Mouse (Mus musculus): ENCODE results near the gene Gm11437. TPM values are rescaled to one million over a fixed set of nuclear protein-coding genes. Genes with fewer than 3 reads are reported as not detected.

Gene Gm11437
- polyA plus RNA-seq, 1 experiment from 2014 or later: not detected

- Histone ChIP-seq H3K9me3 (ENCODE audit: control insufficient read depth, low read length) (no peaks in the 10 kb centered on the region), H3K4me2 (ENCODE audit: low read length) (peak overlapping the region; percentile 85), H3K9ac (replicated peaks; ENCODE audit: low read depth, low read length) (peak overlapping the region; percentile 86), H3K4me3 (replicated peaks; ENCODE audit: low read length) (peak overlapping the region; percentile 86), H3K27ac (ENCODE audit: low read length) (peak overlapping the region; percentile 88), H3K27me3 (replicated peaks; ENCODE audit: control insufficient read depth, insufficient read depth, low read length) (no peaks in the 10 kb centered on the region), H3K36me3 (ENCODE audit: control insufficient read depth, insufficient read depth) (no peaks in the 10 kb centered on the region), H3K4me1 (replicated peaks; ENCODE audit: control insufficient read depth, insufficient read depth, low read length) (peaks cover 15% of the 10 kb centered on the region)
- peak; percentile 57; the same call in 1 of the 2 replicates for ATAC-seq
- under 1% methylated on average over 42 of the region's 44 CpGs for WGBS
Observed at GRCm38 (mm10) chr11:84179954-84180598, 12.8 kb upstream of the Gm11437 start.

GRCm38 (mm10) chr11:84179226-84179953 lies 12.1 kb upstream of the Gm11437 start:
- Histone ChIP-seq H3K27me3 (replicated peaks; ENCODE audit: control insufficient read depth, insufficient read depth, low read length) (no peaks in the 10 kb centered on the region), H3K4me3 (replicated peaks; ENCODE audit: low read length) (peak overlapping the region; percentile 86), H3K4me2 (ENCODE audit: low read length) (peak overlapping the region; percentile 85), H3K4me1 (replicated peaks; ENCODE audit: control insufficient read depth, insufficient read depth, low read length) (peaks cover 15% of the 10 kb centered on the region), H3K9me3 (ENCODE audit: control insufficient read depth, low read length) (no peaks in the 10 kb centered on the region), H3K9ac (replicated peaks; ENCODE audit: low read depth, low read length) (peak overlapping the region; percentile 86), H3K36me3 (ENCODE audit: control insufficient read depth, insufficient read depth) (no peaks in the 10 kb centered on the region), H3K27ac (ENCODE audit: low read length) (peak overlapping the region; percentile 88)
- WGBS: under 1% methylated on average over 58 of the region's 85 CpGs
- ATAC-seq: peak; percentile 97

- H3K27me3 ChIP-seq (replicated peaks; ENCODE audit: control insufficient read depth, insufficient read depth, low read length): no peaks in the 10 kb centered on the region
- H3K4me3 ChIP-seq (replicated peaks; ENCODE audit: low read length): no peak overlapping the region; the same call in 1 of the 2 replicates
- H3K9ac ChIP-seq (replicated peaks; ENCODE audit: low read depth, low read length): no peak overlapping the region; the same call in 1 of the 2 replicates
- ATAC-seq: no peak
- peaks cover 15% of the 10 kb centered on the region for H3K4me1 ChIP-seq (replicated peaks; ENCODE audit: control insufficient read depth, insufficient read depth, low read length)
- no peak overlapping the region for H3K27ac ChIP-seq (ENCODE audit: low read length)
- no peaks in the 10 kb centered on the region for H3K36me3 ChIP-seq (ENCODE audit: control insufficient read depth, insufficient read depth)
- H3K4me2 ChIP-seq (ENCODE audit: low read length): peak overlapping the region; percentile 85
- no peaks in the 10 kb centered on the region for H3K9me3 ChIP-seq (ENCODE audit: control insufficient read depth, low read length)
- WGBS: 40% methylated on average over 4 of the region's 4 CpGs
Observed at GRCm38 (mm10) chr11:84178571-84178970, 11.3 kb upstream of the Gm11437 start.

GRCm38 (mm10) chr11:84172539-84173435 lies 5.5 kb upstream of the Gm11437 start:
- no peak for ATAC-seq
- Histone ChIP-seq H3K9ac (replicated peaks; ENCODE audit: low read depth, low read length) (no peak overlapping the region), H3K4me3 (replicated peaks; ENCODE audit: low read length) (no peak overlapping the region), H3K9me3 (ENCODE audit: control insufficient read depth, low read length) (no peaks in the 10 kb centered on the region), H3K4me2 (ENCODE audit: low read length) (no peak overlapping the region), H3K36me3 (ENCODE audit: control insufficient read depth, insufficient read depth) (no peaks in the 10 kb centered on the region), H3K27ac (ENCODE audit: low read length) (no peak overlapping the region), H3K27me3 (replicated peaks; ENCODE audit: control insufficient read depth, insufficient read depth, low read length) (no peaks in the 10 kb centered on the region; the same call in 1 of the 2 replicates), H3K4me1 (replicated peaks; ENCODE audit: control insufficient read depth, insufficient read depth, low read length) (no peaks in the 10 kb centered on the region)
- WGBS: 60% methylated on average over 11 of the region's 11 CpGs

- Histone ChIP-seq H3K9me3 (ENCODE audit: control insufficient read depth, low read length) (no peaks in the 10 kb centered on the region), H3K4me2 (ENCODE audit: low read length) (0 out of 2 replicates have a peak overlapping the region, but pooled peaks have one; percentile 12), H3K4me3 (replicated peaks; ENCODE audit: low read length) (no peak overlapping the region), H3K9ac (replicated peaks; ENCODE audit: low read depth, low read length) (no peak overlapping the region), H3K36me3 (ENCODE audit: control insufficient read depth, insufficient read depth) (no peaks in the 10 kb centered on the region), H3K27ac (ENCODE audit: low read length) (no peak overlapping the region), H3K4me1 (replicated peaks; ENCODE audit: control insufficient read depth, insufficient read depth, low read length) (no peaks in the 10 kb centered on the region), H3K27me3 (replicated peaks; ENCODE audit: control insufficient read depth, insufficient read depth, low read length) (no peaks in the 10 kb centered on the region; the same call in 1 of the 2 replicates)
- 30% methylated on average over 7 of the region's 7 CpGs for WGBS
- ATAC-seq: no peak
Observed at GRCm38 (mm10) chr11:84168701-84169288, 1.5 kb upstream of the Gm11437 start.

GRCm38 (mm10) chr11:84164561-84164960 lies 2.7 kb downstream of the Gm11437 start:
- Histone ChIP-seq H3K27ac (ENCODE audit: low read length) (no peak overlapping the region), H3K9ac (replicated peaks; ENCODE audit: low read depth, low read length) (no peak overlapping the region), H3K27me3 (replicated peaks; ENCODE audit: control insufficient read depth, insufficient read depth, low read length) (no peaks in the 10 kb centered on the region; the same call in 1 of the 2 replicates), H3K4me1 (replicated peaks; ENCODE audit: control insufficient read depth, insufficient read depth, low read length) (no peaks in the 10 kb centered on the region), H3K36me3 (ENCODE audit: control insufficient read depth, insufficient read depth) (no peaks in the 10 kb centered on the region), H3K4me2 (ENCODE audit: low read length) (no peak overlapping the region), H3K9me3 (ENCODE audit: control insufficient read depth, low read length) (no peaks in the 10 kb centered on the region), H3K4me3 (replicated peaks; ENCODE audit: low read length) (no peak overlapping the region)
- no peak for ATAC-seq
- 77% methylated on average over 4 of the region's 4 CpGs for WGBS

GRCm38 (mm10) chr11:84164123-84164522 lies 3.2 kb downstream of the Gm11437 start:
- WGBS: 92% methylated on average over 6 of the region's 6 CpGs

GRCm38 (mm10) chr11:84156535-84157262 lies 10.6 kb downstream of the Gm11437 start:
- Histone ChIP-seq H3K9ac (replicated peaks; ENCODE audit: low read depth, low read length) (no peak overlapping the region), H3K4me3 (replicated peaks; ENCODE audit: low read length) (no peak overlapping the region), H3K9me3 (ENCODE audit: control insufficient read depth, low read length) (no peaks in the 10 kb centered on the region), H3K27ac (ENCODE audit: low read length) (no peak overlapping the region), H3K27me3 (replicated peaks; ENCODE audit: control insufficient read depth, insufficient read depth, low read length) (no peaks in the 10 kb centered on the region), H3K36me3 (ENCODE audit: control insufficient read depth, insufficient read depth) (no peaks in the 10 kb centered on the region), H3K4me1 (replicated peaks; ENCODE audit: control insufficient read depth, insufficient read depth, low read length) (no peaks in the 10 kb centered on the region), H3K4me2 (ENCODE audit: low read length) (no peak overlapping the region)
- no peak for ATAC-seq
- 90% methylated on average over 4 of the region's 4 CpGs for WGBS

More at GRCm38 (mm10) chr11:84164123-84164522, 3.2 kb downstream of the Gm11437 start:
- H3K4me1 ChIP-seq (replicated peaks; ENCODE audit: control insufficient read depth, insufficient read depth, low read length): no peaks in the 10 kb centered on the region
- H3K36me3 ChIP-seq (ENCODE audit: control insufficient read depth, insufficient read depth): no peaks in the 10 kb centered on the region
- H3K9me3 ChIP-seq (ENCODE audit: control insufficient read depth, low read length): no peaks in the 10 kb centered on the region
- no peaks in the 10 kb centered on the region for H3K27me3 ChIP-seq (replicated peaks; ENCODE audit: control insufficient read depth, insufficient read depth, low read length)
- no peak overlapping the region for H3K4me3 ChIP-seq (replicated peaks; ENCODE audit: low read length)
- ATAC-seq: no peak
- H3K27ac ChIP-seq (ENCODE audit: low read length): no peak overlapping the region
- no peak overlapping the region for H3K9ac ChIP-seq (replicated peaks; ENCODE audit: low read depth, low read length)
- no peak overlapping the region for H3K4me2 ChIP-seq (ENCODE audit: low read length)
